Mouse (Mus musculus) cerebellum, adult (tissue): ENCODE results near the gene Nlgn2.
A peak's percentile ranks its signal among the peaks of the same experiment; 100 is the strongest.

Experiments used
- ATAC-seq: cut with Nextera tagmentation; 2 replicates; pipeline ENCODE4 v1.9.2; 2017; ENCODE audit warnings: mild to moderate bottlenecking, moderate library complexity, mixed read lengths; ENCODE audit not compliant: insufficient number of reproducible peaks, low FRiP score, low TSS enrichment

The Nlgn2 gene

GRCm38 (mm10) chr11:69833554-69833953, 4.0 kb downstream of the Nlgn2 start:
- ATAC-seq: no peak

GRCm38 (mm10) chr11:69828832-69829231, 8.8 kb downstream of the Nlgn2 start:
- no peak for ATAC-seq

GRCm38 (mm10) chr11:69823456-69823855, 14.1 kb downstream of the Nlgn2 start:
- no peak for ATAC-seq

- no peak for ATAC-seq
Observed at GRCm38 (mm10) chr11:69822080-69822479, 15.5 kb downstream of the Nlgn2 start, which contains the start of gene Spem1. Gene Spem1 (minus strand): TSS chr11:69822180.

GRCm38 (mm10) chr11:69818871-69819270, 18.7 kb downstream of the Nlgn2 start:
- no peak for ATAC-seq

- ATAC-seq: no peak
Observed at GRCm38 (mm10) chr11:69818365-69818764, 19.2 kb downstream of the Nlgn2 start, which contains the start of gene Spem2. Gene Spem2 (minus strand): TSS chr11:69818465.

GRCm38 (mm10) chr11:69816520-69816919, 21.1 kb downstream of the Nlgn2 start:
- ATAC-seq: no peak

GRCm38 (mm10) chr11:69815155-69815554, 22.4 kb downstream of the Nlgn2 start, which contains the start of gene Gm39566:
Gene Gm39566 (minus strand): TSS chr11:69815298.
- ATAC-seq: no peak

- ATAC-seq: no peak
Observed at GRCm38 (mm10) chr11:69810280-69810679, 27.3 kb downstream of the Nlgn2 start.

GRCm38 (mm10) chr11:69807641-69808040, 29.9 kb downstream of the Nlgn2 start:
- no peak for ATAC-seq

- no peak for ATAC-seq
Observed at GRCm38 (mm10) chr11:69806378-69806777, 31.2 kb downstream of the Nlgn2 start.

- no peak for ATAC-seq
Observed at GRCm38 (mm10) chr11:69804972-69805909, 32.3 kb downstream of the Nlgn2 start, which contains the start of gene Tmem102. Gene Tmem102 (minus strand): TSS chr11:69805624.

GRCm38 (mm10) chr11:69804652-69804940, 33.0 kb downstream of the Nlgn2 start:
- no peak for ATAC-seq

GRCm38 (mm10) chr11:69803786-69804651, 33.6 kb downstream of the Nlgn2 start:
- 0 out of 2 replicates have a peak, but pooled peaks have one; percentile 31 for ATAC-seq

GRCm38 (mm10) chr11:69803328-69803727, 34.3 kb downstream of the Nlgn2 start:
- no peak for ATAC-seq

- no peak for ATAC-seq
Observed at GRCm38 (mm10) chr11:69802648-69803105, 34.9 kb downstream of the Nlgn2 start.

GRCm38 (mm10) chr11:69801379-69801977, 36.1 kb downstream of the Nlgn2 start, which contains the start of gene Fgf11:
Gene Fgf11 (minus strand): TSS chr11:69801857.
- ATAC-seq: no peak

- ATAC-seq: no peak
Observed at GRCm38 (mm10) chr11:69800392-69801197, 37.0 kb downstream of the Nlgn2 start.

- no peak for ATAC-seq
Observed at GRCm38 (mm10) chr11:69800138-69800391, 37.5 kb downstream of the Nlgn2 start.
